Comparison of ENCODE assay signal across 22 mouse cellular contexts in genomic region chr10:108798826-108799225, GRCm38 (mm10).
DNase-seq lines count a peak whose midpoint lies in the region; ATAC-seq and TF ChIP-seq lines count a peak whose summit lies in the region.
"Had no signal": no experiment of that assay in that cellular context is flagged by ENCODE, and none has a peak within 500 bp of the region (broad histone marks: within the 10 kb centered on the region; RNA-seq: fewer than 3 reads in every experiment).

No protein-coding gene starts in this region.

- H3K4me1 ChIP-seq in embryonic facial prominence, embryonic 14.5 days (ENCODE audit: control insufficient read depth, insufficient read depth, low read length) = peaks cover 2% of the 10 kb centered on the region; the same call in 1 of the 2 replicates
- no peaks in the 10 kb centered on the region for H3K4me1 ChIP-seq in embryonic facial prominence, embryonic 10.5 days
- H3K4me1 ChIP-seq in stomach, postnatal 0 days (replicated peaks; ENCODE audit: control insufficient read depth, insufficient read depth) = no peaks in the 10 kb centered on the region
- H3K4me1 ChIP-seq: forebrain, embryonic 12.5 days; heart, embryonic 10.5 days; hindbrain, embryonic 10.5 days; lung, embryonic 15.5 days; neural tube, embryonic 12.5 days had no signal

- no peaks in the 10 kb centered on the region for H3K36me3 ChIP-seq in embryonic facial prominence, embryonic 14.5 days (ENCODE audit: control insufficient read depth, insufficient read depth, low read length)
- no peaks in the 10 kb centered on the region for H3K36me3 ChIP-seq in embryonic facial prominence, embryonic 10.5 days (replicated peaks)
- no peaks in the 10 kb centered on the region for H3K36me3 ChIP-seq in stomach, postnatal 0 days (ENCODE audit: control insufficient read depth, insufficient read depth, low read length)
- H3K36me3 ChIP-seq: forebrain, embryonic 12.5 days; G1E; heart, embryonic 10.5 days; hindbrain, embryonic 10.5 days; lung, embryonic 15.5 days; neural tube, embryonic 12.5 days had no signal

- peak; percentile 4 for DNase-seq in embryonic facial prominence, embryonic 14.5 days (ENCODE audit: low spot score)
- no peak for DNase-seq in embryonic facial prominence, embryonic 10.5 days (ENCODE audit: low spot score)
- DNase-seq in left cerebral cortex, postnatal 4 days = peak; percentile 67
- DNase-seq in left cerebral cortex, postnatal 14 days (ENCODE audit: low spot score in 2 of 2) = no peak
- peak; percentile 47 for DNase-seq in cerebellum, adult 8-10 months
- peak; percentile 1 for DNase-seq in fibroblast of lung, adult 2 months (ENCODE audit: low read depth)
- no peak for DNase-seq in thymus, postnatal 0 days (ENCODE audit: low spot score)
- no peak for DNase-seq in stomach, postnatal 0 days (ENCODE audit: low spot score)
- DNase-seq: adrenal gland, postnatal 25 days; embryo, embryonic 11 days; kidney, adult 8-10 months; kidney, postnatal 14 days; layer of hippocampus, adult 9-11 months; lung, postnatal 4 days had no signal

- no peaks in the 10 kb centered on the region for H3K9me3 ChIP-seq in embryonic facial prominence, embryonic 14.5 days (ENCODE audit: control insufficient read depth, low read length)
- no peaks in the 10 kb centered on the region for H3K9me3 ChIP-seq in embryonic facial prominence, embryonic 10.5 days
- H3K9me3 ChIP-seq in stomach, postnatal 0 days (ENCODE audit: control insufficient read depth, low read length) = no peaks in the 10 kb centered on the region
- H3K9me3 ChIP-seq: forebrain, embryonic 12.5 days; G1E; heart, embryonic 10.5 days; hindbrain, embryonic 10.5 days; lung, embryonic 15.5 days; neural tube, embryonic 12.5 days had no signal

- no peak for ATAC-seq in embryonic facial prominence, embryonic 14.5 days (ENCODE audit: low read depth)
- ATAC-seq in stomach, postnatal 0 days (ENCODE audit: low FRiP score, low TSS enrichment) = no peak
- ATAC-seq: inflammation-experienced regulatory T-cells, adult 6 months had no signal

- no peak for TF ChIP-seq CTCF in stomach, postnatal 0 days (IDR thresholded peaks at IDR 0.05; ENCODE audit: low read depth)

- no peak overlapping the region for H3K4me2 ChIP-seq in embryonic facial prominence, embryonic 14.5 days (ENCODE audit: low read depth, low read length)
- no peak overlapping the region for H3K4me2 ChIP-seq in stomach, postnatal 0 days (replicated peaks; ENCODE audit: low read depth)
- H3K4me2 ChIP-seq: forebrain, embryonic 12.5 days; lung, embryonic 15.5 days; neural tube, embryonic 12.5 days had no signal

- intact Hi-C loops in left cerebral cortex, postnatal 4 days (cut with DNase I) = no loop called here
- intact Hi-C loops in left cerebral cortex, postnatal 14 days (cut with DNase I) = no loop called here

- H3K4me3 ChIP-seq in embryonic facial prominence, embryonic 14.5 days (ENCODE audit: low read depth, low read length) = no peak overlapping the region
- no peak overlapping the region for H3K4me3 ChIP-seq in embryonic facial prominence, embryonic 10.5 days
- no peak overlapping the region for H3K4me3 ChIP-seq in stomach, postnatal 0 days (ENCODE audit: low read depth, low read length)
- H3K4me3 ChIP-seq: forebrain, embryonic 12.5 days; heart, embryonic 10.5 days; hindbrain, embryonic 10.5 days; lung, embryonic 15.5 days; neural tube, embryonic 12.5 days had no signal

- no peaks in the 10 kb centered on the region for H3K27me3 ChIP-seq in embryonic facial prominence, embryonic 14.5 days (replicated peaks; ENCODE audit: control insufficient read depth, insufficient read depth, low read length)
- no peaks in the 10 kb centered on the region for H3K27me3 ChIP-seq in embryonic facial prominence, embryonic 10.5 days (replicated peaks; ENCODE audit: low read depth, poor library complexity, severe bottlenecking)
- H3K27me3 ChIP-seq in stomach, postnatal 0 days (ENCODE audit: control insufficient read depth, insufficient read depth, low read length) = no peaks in the 10 kb centered on the region
- H3K27me3 ChIP-seq: forebrain, embryonic 12.5 days; lung, embryonic 15.5 days; neural tube, embryonic 12.5 days had no signal

- H3K27ac ChIP-seq in embryonic facial prominence, embryonic 14.5 days (replicated peaks; ENCODE audit: low read depth, low read length) = no peak overlapping the region
- no peak overlapping the region for H3K27ac ChIP-seq in embryonic facial prominence, embryonic 10.5 days (replicated peaks)
- no peak overlapping the region for H3K27ac ChIP-seq in stomach, postnatal 0 days (replicated peaks)
- H3K27ac ChIP-seq: forebrain, embryonic 12.5 days; heart, embryonic 10.5 days; hindbrain, embryonic 10.5 days; liver, embryonic 14.5 days; lung, embryonic 15.5 days; neural tube, embryonic 12.5 days had no signal

- H3K9ac ChIP-seq in embryonic facial prominence, embryonic 14.5 days (ENCODE audit: low read depth, low read length) = no peak overlapping the region
- H3K9ac ChIP-seq in stomach, postnatal 0 days (ENCODE audit: low read length) = no peak overlapping the region
- H3K9ac ChIP-seq: forebrain, embryonic 12.5 days; liver, embryonic 14.5 days; lung, embryonic 15.5 days; neural tube, embryonic 12.5 days had no signal

- WGBS in embryonic facial prominence, embryonic 14.5 days = 71% methylated on average over 4 of the region's 4 CpGs
- WGBS in embryonic facial prominence, embryonic 10.5 days = 85% methylated on average over 4 of the region's 4 CpGs
- WGBS in stomach, postnatal 0 days = 73% methylated on average over 4 of the region's 4 CpGs

- TF ChIP-seq EP300 in stomach, postnatal 0 days (optimal IDR thresholded peaks at IDR 0.05) = no peak

Comparison
In these comparisons a context has a peak if more than half of its experiments do, and no peak if none do; other contexts are left out.
1. DNase-seq: peak in embryonic facial prominence, embryonic 14.5 days (single experiment), left cerebral cortex, postnatal 4 days (single experiment), cerebellum, adult 8-10 months (single experiment) and fibroblast of lung, adult 2 months (single experiment); none in embryonic facial prominence, embryonic 10.5 days (single experiment), left cerebral cortex, postnatal 14 days (0 of 2), thymus, postnatal 0 days (single experiment) and stomach, postnatal 0 days (single experiment).